Mouse (Mus musculus) cerebellum, adult (tissue): ENCODE results near the gene Rgmb.

Experiments used
- ATAC-seq: cut with Nextera tagmentation; 2 replicates; pipeline ENCODE4 v1.9.2; 2017; ENCODE audit warnings: mild to moderate bottlenecking, moderate library complexity, mixed read lengths; ENCODE audit not compliant: insufficient number of reproducible peaks, low FRiP score, low TSS enrichment

Rgmb gene

DNA sequence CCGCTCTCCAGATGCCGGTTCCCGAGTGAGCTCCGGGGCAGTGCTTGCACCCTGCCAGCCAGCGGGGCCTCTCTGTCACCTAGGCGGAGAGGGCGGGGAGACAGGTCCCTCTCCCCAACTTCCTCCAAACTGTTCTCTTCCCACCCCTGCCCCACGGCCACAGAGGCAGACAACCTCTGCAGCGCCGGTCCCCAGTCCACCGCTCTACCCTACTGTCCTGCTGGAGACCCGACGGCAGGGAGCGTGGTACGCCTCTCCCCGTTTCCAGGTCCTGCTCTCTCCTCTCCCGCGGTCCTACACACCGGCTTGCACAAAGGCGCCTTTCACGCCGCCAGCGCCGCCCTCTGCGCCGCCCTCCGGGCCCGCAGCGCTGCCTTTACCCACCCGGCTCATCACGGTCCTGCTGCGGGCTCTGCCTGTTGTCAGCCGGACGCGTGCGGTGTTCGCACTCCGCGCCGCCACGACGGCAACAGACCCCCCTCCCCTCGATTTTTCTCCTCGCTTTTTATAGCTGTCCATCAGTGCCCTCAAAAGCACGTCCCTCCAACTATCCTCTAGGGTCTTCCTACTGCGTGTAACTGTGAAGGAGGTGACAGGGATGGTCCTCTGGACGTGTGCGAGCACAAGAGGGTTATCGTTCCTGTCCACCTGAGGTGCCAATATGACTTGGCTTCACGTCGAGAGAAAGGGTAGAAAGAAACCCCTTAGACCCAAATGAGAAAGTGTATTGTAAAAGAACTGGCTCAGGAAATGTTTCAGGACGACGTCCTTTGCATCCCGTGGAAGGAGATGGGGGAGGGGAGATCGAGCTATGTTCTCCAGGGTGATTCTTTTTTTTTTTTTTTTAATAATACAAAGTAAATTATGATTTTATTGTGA, at the start of gene Rgmb:
TSS of gene Rgmb (minus strand) at position 274 of the 879 bp plus-strand sequence.
- peak; percentile 22; the same call in 1 of the 2 replicates for ATAC-seq

DNA sequence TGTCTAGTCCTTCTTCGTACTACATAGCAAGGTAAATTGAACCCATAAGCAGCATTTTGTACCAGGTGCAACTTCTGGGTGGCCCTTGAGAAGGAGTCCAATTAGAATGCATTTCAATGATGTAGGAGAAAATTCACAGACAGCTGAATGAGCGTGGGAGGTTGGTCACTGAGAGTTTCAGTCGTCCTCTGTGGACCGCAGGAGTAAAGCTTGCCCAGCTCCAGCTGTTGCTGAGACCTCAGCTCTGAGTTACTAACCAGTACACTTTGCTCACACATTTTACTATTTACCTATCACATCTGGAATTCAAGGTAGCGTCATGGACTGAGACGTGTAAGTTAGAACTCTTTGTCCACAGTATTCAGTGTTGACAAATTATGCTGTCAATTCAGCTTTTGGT, 43.9 kb upstream of the Rgmb start:
- ATAC-seq = no peak

DNA sequence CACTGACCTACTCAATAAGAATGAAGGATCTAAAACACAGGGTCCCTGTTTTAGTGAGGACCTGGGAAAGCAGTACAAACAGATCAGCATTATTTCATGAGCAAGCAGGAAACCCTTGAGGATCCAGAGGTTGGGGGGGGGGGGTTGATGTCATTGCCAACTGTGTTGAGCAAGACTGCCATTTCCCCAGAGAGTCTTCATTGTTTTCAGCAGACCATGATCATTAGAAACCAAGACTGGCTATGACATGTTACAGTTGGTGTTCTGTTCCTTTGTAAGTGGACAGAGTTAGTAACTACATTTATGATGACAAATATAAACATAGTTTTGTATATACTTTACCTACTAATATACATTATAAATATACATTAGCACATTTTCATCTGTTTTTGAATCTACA, 41.3 kb upstream of the Rgmb start:
- ATAC-seq = no peak

DNA sequence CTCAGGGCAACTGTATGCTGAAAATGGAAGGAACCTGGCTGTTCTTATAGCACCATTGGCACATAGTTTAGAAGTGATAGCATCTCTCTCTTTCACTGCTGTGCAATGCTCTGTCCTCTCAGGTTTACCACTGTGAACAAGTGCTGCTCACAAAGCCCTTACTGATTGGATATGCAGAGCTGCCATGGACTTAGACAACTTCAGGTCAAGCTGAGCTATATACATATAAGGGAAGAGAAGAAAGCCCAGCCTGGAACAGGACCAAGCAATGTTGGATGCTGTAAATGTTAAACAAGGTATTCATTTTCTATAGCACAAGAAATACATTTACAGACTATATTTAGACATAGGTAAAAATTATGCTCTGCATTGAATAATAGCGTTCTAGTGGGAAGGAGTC, 34.4 kb upstream of the Rgmb start:
- no peak for ATAC-seq

DNA sequence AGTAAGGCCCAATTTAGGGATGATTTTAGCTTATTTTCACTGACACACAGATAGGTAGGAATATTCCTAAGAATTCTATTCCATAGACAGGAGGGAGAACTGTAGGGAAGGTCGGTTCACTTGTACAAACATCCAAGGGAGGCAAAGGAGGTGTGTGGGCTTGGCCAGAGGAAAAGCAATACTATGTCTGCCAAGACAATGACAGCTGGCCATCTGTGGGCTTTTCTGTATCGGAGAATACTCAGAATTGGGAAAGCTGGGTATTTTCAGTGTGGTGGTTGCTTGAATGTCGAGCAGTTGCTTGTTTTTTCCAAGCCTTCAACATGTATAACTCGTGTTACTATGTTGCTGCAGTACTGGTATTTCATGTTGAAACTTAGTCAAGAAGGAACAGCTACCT, 31.5 kb upstream of the Rgmb start:
- no peak for ATAC-seq

DNA sequence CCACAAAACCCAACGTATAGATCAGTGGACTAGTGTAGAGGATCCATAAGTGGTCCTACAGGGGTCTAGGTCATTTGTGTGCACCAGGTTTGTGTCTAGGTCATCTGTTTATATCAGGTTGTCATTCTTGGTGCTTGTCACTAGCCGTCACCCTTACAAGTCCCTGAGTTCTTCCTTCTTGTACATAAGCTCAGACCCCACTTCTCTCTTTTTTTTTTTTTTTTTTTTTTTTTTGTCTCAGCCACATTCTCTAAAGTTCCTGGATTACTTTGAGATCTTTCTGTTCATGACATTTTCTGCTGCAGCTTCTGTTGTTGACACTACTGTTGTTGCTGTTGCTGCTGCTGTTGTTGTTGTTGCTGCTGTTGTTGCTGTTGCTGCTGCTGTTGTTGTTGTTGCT, 22.3 kb upstream of the Rgmb start:
- ATAC-seq = no peak

DNA sequence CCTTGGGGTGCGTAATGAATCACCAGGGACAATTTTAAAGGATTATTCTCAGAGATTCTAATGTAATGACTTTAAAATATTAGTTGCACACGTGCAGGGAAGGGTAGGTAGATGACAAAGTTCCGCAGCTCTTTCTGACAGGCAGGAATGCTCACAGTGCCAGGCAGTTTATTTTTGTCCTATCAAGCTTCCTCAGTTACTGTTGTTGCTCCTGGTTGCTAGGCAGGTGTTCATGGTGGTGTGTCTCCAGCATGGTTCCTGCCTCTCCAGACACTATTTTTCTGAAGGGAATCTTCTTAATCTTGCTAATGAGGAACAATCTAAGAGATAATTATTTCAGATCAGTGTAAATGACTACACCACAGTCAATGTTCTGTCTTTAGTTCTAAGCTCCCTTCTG, 19.7 kb upstream of the Rgmb start:
- no peak for ATAC-seq

DNA sequence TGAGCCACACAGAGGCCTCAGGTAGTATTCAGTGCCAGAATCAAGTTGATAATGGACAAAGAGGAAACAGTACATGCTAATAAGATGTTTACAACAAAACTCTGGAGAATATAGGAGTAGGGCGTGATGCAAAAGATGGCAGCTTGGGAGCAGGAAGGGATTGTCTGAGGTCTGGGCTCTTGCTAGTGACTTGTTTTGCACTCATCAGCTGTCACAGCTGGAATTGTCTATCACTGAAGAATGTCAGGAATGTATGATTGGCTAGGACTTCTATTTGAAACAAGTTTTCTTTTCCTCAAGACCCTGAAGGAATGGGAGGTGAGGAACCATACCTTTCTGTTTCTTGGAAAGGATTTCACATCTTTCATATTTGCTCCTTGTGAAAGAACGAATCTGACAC, 10.6 kb upstream of the Rgmb start:
- no peak for ATAC-seq

DNA sequence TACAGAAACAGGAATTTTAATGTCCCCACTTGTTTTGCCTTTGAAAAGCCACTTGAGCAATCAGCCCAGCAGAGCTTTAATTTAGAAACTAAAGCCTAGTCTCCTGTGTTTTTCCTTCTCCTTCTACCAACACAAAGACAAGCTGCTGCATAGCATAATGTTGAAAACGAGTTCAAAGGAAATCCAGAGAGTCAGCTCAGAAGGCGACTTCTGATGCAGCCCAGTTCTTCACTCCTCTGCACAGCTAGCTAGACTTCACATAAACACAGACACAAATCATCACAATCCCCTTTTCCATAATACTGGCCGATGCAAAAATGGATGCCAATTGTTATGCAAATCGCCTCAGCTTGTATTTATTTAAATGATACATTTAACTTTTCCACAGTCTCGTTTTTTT, 1.6 kb upstream of the Rgmb start:
- ATAC-seq = no peak

DNA sequence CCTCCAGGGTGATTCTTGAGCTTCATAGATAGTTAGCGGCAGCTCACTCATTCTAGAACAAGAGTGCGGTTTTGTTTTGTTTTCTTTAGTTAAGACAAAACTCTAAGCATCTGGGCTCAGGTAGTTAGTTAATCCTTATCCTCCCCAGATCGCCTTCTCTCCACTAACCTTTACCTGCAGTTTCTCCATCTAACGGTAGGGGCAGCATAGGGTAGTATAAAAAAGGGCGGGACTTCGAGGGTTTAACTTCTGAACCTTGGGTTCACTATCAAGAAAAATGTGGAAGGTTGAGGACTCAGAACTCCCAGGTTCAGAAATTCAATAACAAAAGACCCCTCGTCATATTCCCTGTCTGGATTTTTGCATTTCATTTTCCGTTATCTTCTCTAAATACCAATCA, 971 bp upstream of the Rgmb start:
- no peak for ATAC-seq

DNA sequence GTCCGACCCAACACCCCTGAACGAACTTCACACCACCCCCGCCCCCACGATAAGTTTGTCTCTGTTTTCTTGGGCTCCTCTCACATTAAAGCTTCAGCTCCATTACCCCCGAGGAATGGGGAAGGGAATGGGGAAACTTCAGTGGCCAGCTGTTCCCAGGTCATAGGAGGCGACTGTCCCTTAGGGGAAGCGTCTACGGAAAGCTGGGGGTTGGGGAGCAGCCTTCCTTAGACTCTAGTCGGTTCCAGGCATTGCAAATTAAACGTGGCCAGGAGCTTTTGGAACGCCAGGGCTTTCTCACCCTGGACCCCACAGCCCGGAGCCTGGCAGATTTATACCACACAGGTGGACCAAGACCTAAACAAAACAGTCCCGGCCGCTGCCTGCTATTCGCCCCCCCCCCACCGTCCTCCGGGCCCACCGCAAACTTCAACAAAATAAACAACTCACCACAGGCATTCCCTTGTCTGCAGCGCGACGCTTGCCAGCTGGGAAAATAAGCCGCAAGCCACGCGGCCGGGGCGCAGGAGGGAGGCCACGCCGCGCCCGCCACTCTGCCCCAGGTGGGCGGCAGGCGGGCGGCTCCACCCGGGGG, 571 bp downstream of the Rgmb start:
- ATAC-seq = no peak

DNA sequence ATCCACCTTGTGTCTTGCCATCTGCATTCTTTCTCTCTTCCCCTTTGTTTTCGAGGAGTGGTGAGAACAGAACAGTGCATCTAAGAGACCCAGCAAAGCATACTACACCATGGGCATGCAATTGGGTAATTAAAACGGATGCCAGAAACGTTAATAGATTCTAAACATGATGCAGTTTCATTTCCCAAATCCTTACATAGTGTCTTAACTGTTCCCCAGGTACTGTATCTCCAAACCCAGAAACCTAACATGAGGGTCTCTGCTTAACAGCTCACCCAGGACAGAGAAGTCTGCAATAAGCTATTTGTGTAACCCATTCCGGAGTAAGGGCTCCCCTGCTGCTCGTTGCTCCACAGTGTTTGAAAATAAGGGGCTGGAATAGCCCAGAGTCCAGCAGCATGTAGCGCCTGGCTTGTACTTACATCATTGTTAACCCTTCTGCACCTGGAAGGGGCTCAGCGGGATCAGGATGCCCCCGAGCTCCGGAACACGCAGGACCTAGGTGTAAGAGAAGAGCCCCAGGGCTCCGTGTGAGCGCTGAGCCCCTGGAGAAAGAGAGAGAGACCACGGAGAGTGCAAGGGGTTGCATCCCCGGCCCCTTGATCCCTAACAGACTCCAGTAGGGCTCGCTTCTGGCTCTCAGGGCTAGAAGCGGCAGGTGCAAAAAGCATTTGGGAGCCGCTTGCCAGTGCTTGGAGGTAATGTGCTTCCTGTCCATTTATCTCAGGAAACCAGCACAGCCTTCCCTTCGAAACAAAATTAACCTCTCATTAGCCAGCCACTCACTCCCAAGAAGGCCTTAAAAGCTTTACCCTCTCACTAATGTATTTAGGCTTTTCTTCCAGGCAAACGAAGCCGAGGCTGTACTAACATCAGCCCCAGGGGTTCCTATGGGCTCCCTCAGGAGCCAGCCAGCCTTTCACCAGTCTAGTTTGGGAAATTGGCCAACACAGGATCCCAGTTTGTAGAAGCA, 1.4 kb downstream of the Rgmb start:
- ATAC-seq = no peak

DNA sequence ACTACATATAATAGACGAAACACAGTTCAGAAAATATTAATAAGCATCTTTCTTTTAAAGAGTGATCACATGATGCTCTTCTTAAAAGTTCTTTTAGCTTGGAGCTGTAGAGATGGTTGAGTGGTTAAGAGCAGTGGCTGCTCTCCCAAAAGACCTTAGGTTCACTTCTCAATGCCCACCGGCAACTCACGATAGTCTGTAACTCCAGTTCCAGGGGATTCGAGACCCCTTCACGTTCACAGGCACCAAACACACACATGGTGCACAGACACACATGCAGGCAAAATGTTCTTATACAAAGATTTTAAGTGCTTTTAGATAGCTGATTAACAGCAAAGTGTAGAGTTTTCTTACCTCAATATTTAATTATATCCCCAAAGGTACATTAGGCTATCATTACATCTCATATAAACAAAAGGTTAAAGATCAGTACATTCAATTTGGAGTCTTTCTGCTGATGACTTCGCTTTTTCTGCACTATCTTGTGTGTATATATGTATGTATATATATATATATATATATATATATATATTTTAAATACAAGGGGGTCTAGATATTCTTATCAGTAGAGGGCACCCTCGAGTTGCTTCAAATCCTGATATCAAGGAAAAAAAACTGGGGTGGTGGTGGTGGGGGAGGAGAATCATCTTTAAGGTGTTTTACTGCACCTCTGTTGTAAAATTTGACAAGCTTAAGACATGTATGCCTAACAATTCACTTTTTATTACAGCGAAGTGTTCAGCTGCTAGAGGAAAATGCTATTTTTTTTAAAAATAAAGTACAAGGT, 2.5 kb downstream of the Rgmb start:
- ATAC-seq = no peak

DNA sequence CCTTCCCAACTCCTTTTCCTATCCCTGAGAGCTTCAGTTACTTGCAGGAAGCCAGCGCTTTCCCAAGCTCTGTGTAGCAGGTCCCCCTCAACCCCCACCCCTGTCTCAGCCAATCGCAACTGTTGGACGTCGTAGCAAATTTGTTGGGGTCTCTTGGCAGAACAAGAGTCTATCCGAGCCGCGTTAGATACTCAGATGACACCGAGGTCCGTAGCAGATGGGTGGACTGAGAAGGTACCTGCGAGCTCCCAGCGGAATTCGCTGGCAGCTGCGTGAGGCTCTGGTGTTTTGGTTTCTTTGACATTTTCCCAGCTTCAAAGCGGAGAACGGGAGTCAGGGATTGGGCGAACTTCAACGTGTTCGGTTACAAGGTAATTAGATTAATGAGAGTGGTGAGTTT, 3.9 kb downstream of the Rgmb start:
- peak; percentile 14 for ATAC-seq

DNA sequence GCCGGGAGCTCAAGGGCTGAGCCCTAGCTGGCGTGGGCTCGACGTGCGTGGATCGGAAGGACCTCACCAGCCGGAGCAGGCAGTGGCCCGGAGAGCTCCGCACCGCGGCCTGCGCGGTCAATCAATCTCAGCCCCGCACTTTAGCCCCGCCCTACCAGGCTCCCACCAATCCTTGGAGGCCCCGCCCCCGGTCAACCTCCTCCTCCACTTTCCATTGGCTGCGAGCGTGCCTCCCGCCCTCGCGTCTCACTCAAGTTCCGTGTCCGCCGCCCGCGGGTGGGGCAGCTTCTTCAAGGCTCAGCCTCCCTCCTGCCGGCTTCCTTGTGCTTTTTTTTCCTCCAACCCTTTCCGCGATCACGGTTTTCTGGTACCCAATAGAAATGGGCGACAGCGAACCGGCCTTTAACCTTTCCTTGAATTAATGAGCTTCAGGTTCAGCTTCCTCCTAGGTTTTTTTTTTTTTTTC, 4.4 kb downstream of the Rgmb start:
- ATAC-seq = peak; percentile 91

DNA sequence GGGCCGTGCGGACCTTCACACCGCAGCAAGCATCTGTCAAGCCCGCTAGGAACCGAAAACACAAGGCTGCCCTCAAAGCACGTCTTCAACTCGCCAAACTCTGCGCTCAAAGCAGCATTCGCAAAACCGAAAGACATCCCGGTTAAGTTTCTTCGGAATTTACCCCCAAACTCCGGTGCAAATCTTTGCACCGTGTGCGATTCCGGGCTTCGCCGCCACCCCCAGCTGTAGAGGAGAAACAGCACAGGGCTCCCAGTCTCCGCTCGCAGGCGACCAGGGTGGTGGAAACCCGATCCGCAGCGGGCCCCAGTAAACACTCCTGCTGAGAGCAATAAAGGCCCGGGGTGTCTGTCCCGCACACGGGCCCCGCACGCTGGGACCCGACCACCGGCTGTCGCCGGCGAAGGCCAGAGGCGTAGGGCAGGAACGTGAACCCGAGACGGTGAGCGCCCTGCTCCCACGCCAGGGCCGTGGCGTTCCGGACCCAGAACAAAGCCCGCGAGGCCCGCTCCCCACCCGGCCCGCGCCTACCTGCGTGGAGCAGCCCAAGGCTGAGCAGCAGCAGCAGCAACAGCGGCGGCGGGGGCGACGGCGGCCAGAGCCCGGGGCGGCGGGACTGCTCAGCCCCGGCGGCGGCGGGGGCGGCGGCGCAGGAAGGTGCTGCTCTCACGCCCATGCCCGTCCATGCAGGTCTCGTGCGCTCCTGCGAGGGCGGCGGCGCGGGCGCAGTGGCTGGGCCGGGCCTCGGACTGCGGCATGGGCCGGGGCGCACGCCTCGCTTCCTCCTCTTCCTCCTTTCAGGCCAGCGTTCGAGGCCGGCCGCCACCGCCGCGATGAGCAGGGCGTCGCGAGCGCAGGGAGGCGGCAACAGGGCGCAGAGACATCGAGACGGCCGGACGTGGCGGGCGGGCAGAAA, 5.1 kb downstream of the Rgmb start:
- ATAC-seq = peak; percentile 12

DNA sequence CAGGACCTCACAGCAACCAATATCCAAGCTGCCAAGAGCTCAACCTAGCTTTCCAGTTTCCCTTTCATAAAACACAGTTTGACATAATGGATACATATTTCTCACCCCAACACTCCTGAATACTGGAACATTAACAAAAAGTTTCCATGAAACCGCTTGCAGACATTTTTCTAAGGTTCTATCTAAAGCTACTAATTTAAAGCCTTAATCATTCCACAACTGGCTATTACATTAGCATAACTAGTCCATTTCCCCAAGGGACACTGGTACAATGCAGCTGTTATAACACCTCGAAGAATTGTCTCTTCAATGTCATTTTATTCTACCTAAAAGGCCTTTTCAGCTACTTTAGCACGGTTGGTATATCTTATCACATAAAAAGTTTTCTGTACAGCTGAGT, 6.0 kb downstream of the Rgmb start:
- ATAC-seq = no peak

DNA sequence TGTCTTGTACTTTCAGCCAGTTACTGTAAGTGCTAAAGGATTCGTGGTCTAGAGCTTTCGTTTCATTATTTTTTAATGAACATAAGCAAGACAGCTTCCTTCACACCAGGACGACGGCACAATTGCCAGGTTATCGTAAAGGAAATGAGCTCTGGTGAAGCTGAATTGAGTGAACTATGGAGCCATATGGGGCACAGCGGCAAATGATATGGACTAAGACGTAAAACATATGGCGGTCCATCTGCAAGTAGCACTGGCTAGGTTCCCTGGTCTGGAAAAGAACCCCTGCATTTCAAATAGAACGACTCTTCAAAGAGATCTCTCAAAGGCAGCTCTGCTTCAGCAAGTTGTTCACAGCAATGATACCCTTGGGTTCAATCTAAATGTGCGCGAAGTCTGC, 6.5 kb downstream of the Rgmb start:
- ATAC-seq = no peak

DNA sequence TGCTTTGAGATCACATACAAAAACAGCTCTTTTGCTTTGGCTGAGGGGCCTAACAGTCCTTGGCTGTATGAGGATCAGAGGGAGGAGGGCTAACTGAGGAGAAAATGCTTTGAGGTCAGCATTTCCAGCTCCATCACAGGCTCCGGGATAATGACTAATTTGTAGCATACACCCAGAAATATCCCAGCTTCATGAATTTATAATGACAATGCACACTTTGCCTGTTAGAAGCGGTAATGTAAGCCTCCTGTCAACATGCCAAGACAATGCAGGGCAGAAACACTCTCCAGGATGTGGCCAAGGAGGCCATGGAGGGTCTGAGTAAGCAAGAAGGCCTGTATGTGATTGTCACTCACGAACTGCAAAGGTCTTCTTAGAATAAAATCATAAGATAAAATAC, 7.0 kb downstream of the Rgmb start:
- ATAC-seq = no peak
